Mouse (Mus musculus) limb, embryonic 11.5 days (tissue): ENCODE results near the gene Tex33. TPM values are rescaled to one million over a fixed set of nuclear protein-coding genes. Genes with fewer than 3 reads are reported as not detected.
A peak's percentile ranks its signal among the peaks of the same experiment; 100 is the strongest.

ENCODE experiments used
- ATAC-seq: fragments of 200-750 bp; cut with Nextera tagmentation; 2 replicates; pipeline ENCODE4 v1.8.0; 2017; ENCODE audit warnings: low read depth; ENCODE audit not compliant: insufficient number of reproducible peaks, low FRiP score, low TSS enrichment
- DNase-seq: peaks from one replicate; pipeline ENCODE4 v3.0.0-alpha.2; 2015; ENCODE audit warnings: low spot score
- H3K27ac ChIP-seq: fragments of 300-500 bp; sonication (generic); replicated peaks from 2 replicates; pipeline ENCODE4 v1.5.1; 2014; ENCODE audit warnings: low read depth, mild to moderate bottlenecking, low read length
- H3K27me3 ChIP-seq: fragments of 300-500 bp; sonication (generic); 2 replicates; pipeline ENCODE4 v1.6.1; 2014; ENCODE audit warnings: mild to moderate bottlenecking, low read length, mixed read lengths; ENCODE audit not compliant: control insufficient read depth, insufficient read depth
- H3K36me3 ChIP-seq: fragments of 300-500 bp; sonication (generic); 2 replicates; pipeline ENCODE4 v1.6.1; 2014; ENCODE audit warnings: mild to moderate bottlenecking, low read length, moderate library complexity, mixed read lengths; ENCODE audit not compliant: control insufficient read depth, insufficient read depth
- H3K4me1 ChIP-seq: fragments of 300-500 bp; sonication (generic); 2 replicates; pipeline ENCODE4 v1.6.1; 2014; ENCODE audit warnings: low read length, mixed read lengths; ENCODE audit not compliant: control insufficient read depth, insufficient read depth
- H3K4me2 ChIP-seq: fragments of 300-500 bp; sonication (generic); 2 replicates; pipeline ENCODE4 v1.6.1; 2014; ENCODE audit warnings: low read depth, mild to moderate bottlenecking, moderate library complexity; ENCODE audit not compliant: severe bottlenecking
- H3K4me3 ChIP-seq: fragments of 300-500 bp; sonication (generic); 2 replicates; pipeline ENCODE4 v1.5.1; 2014; ENCODE audit warnings: low read depth, low read length
- H3K9ac ChIP-seq: fragments of 300-500 bp; sonication (generic); 2 replicates; pipeline ENCODE4 v1.6.1; 2014; ENCODE audit warnings: mild to moderate bottlenecking, low read length
- H3K9me3 ChIP-seq: fragments of 300-500 bp; sonication (generic); 2 replicates; pipeline ENCODE4 v1.6.1; 2016; ENCODE audit warnings: low read length; ENCODE audit not compliant: control insufficient read depth
- WGBS: fragments of 180-500 bp; shearing (Covaris S2); extraction: QIAGEN DNeasy Blood & Tissue Kit; methylation state at CpG from one replicate; pipeline ENCODE4 v1.1.7; 2014; 5-methylcytosine and 5-hydroxymethylcytosine counted together
- polyA plus RNA-seq: library from polyadenylated mRNA; unstranded; fragments of >200 nt; fragmentation: Nextera tagmentation; extraction: Ambion mirVana; gene quantifications from 2 replicates; pipeline ENCODE4 v1.2.1, GENCODE M21; 2014

The Tex33 gene
- polyA plus RNA-seq, 1 experiment from 2014 or later: not detected

DNA sequence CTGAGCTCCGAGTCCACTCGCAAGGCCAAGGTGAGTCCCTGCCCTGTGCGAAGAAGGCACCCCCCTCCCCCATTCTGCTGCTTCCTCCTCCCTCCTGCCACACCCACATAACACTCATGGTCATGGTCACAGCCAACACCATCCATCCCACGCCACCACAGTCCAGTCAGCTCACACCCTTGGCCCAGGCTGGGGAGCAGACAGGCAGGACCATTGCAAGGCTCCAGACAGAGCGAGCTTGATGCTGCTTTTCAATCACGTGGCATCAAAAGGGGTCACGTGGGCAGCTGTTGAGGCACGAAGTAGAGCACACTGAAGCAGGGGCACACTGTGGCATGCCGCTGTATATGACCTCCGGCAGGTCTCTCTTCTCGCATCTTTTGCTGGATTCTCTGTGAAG lies 40.0 kb upstream of the Tex33 start:
- H3K9me3 ChIP-seq: no peaks in the 10 kb centered on the region
- H3K36me3 ChIP-seq: no peaks in the 10 kb centered on the region
- no peak for DNase-seq
- no peak overlapping the region for H3K4me3 ChIP-seq
- no peak for ATAC-seq
- H3K9ac ChIP-seq: no peak overlapping the region
- no peak overlapping the region for H3K4me2 ChIP-seq
- H3K27ac ChIP-seq: no peak overlapping the region
- peaks cover 19% of the 10 kb centered on the region for H3K4me1 ChIP-seq
- WGBS: 84% methylated on average over 11 of the region's 11 CpGs
- H3K27me3 ChIP-seq: no peaks in the 10 kb centered on the region

DNA sequence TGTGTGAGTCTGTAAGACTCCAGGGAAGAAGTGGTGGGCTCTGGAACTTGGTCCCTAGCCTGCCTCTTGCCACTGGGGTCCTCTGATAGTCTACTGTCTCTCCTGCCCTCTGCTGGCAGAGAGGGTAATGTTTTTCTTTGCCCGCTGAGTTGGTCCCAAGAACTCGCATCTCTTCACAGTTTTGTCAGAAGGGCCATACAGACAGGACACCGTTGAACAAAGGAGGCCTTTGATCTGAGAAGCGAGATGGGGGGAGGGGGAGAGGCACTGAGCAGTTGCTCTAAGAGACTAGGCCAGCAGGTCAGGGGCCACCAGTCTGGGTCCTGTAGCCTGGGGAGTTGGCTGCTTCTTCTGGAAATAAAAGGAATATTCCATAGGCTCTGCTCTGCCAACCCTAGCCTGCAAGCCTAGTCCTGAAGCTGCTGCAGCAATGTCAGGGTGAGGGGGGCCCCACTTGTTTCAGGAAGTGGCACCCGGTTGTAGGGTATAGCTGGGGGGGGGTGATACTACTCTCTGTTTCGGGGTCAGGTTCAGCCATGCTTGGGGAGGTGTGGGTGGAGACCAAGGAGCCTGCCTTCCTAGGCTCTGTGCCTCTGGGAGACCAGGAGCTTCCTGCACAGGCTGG lies 39.3 kb upstream of the Tex33 start:
- Histone ChIP-seq H3K4me3 (no peak overlapping the region), H3K4me2 (no peak overlapping the region), H3K9me3 (no peaks in the 10 kb centered on the region), H3K27ac (no peak overlapping the region), H3K9ac (no peak overlapping the region), H3K4me1 (peaks cover 19% of the 10 kb centered on the region), H3K36me3 (no peaks in the 10 kb centered on the region), H3K27me3 (no peaks in the 10 kb centered on the region)
- ATAC-seq: no peak
- 31% methylated on average over 6 of the region's 6 CpGs for WGBS
- peak; percentile 56 for DNase-seq

DNA sequence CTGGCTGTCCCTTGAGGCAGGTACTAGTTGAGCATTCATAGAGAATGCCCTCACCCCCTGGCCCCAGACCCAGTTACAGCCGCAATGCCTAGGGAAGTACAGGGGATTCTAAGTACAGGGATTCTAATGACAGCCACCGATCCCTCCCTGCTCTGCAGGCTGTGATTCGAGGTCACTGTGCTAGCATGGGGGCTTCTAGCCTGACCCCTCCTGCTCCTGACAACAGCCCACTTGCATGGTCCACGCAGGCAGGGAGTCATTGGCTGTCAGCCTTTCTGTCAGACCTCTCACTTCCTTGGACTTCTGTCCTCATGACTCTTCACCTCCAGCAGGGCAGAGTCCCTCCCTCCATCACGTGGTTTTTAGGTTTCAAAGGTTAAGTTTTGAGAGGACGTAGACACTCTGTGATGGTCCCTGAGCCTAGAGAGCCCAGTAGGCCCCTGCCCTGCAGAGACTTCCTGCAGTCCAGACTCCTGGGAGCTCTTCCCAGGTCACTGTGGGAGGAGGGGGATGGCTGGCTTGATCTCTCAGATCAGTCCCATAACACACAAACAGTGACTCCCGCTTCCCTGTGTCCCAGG lies 35.9 kb upstream of the Tex33 start:
- H3K9me3 ChIP-seq: no peaks in the 10 kb centered on the region
- H3K4me1 ChIP-seq: peaks cover 13% of the 10 kb centered on the region
- no peaks in the 10 kb centered on the region for H3K27me3 ChIP-seq
- 80% methylated on average over 7 of the region's 7 CpGs for WGBS
- H3K4me3 ChIP-seq: no peak overlapping the region
- no peaks in the 10 kb centered on the region for H3K36me3 ChIP-seq
- ATAC-seq: no peak
- DNase-seq: no peak
- H3K9ac ChIP-seq: no peak overlapping the region
- H3K27ac ChIP-seq: no peak overlapping the region
- H3K4me2 ChIP-seq: no peak overlapping the region

DNA sequence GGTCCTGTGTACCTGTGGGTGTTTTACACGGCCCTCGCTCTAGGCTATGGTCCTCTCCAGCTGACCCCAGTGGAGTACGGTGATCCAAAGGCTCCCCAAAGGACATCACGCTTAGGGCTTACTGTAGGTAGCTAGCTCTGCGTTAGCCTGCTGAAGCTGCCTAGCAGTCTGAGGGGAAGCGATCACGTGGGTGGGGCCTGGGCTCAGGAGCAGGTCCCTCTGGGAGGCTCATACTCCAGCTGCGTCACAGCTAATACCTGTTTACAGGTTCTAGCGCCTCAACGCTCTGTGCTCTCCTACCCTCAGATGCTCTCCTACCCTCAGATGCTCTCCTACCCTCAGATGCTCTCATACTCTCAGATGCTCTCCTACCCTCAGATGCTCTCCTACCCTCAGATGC lies 35.2 kb upstream of the Tex33 start:
- H3K4me2 ChIP-seq: no peak overlapping the region
- H3K9me3 ChIP-seq: no peaks in the 10 kb centered on the region
- no peaks in the 10 kb centered on the region for H3K27me3 ChIP-seq
- peaks cover 7% of the 10 kb centered on the region; the same call in 1 of the 2 replicates for H3K4me1 ChIP-seq
- no peak overlapping the region for H3K4me3 ChIP-seq
- no peak overlapping the region for H3K27ac ChIP-seq
- H3K9ac ChIP-seq: no peak overlapping the region
- H3K36me3 ChIP-seq: no peaks in the 10 kb centered on the region
- ATAC-seq (no peak), DNase-seq (no peak)
- WGBS: 83% methylated on average over 10 of the region's 10 CpGs

DNA sequence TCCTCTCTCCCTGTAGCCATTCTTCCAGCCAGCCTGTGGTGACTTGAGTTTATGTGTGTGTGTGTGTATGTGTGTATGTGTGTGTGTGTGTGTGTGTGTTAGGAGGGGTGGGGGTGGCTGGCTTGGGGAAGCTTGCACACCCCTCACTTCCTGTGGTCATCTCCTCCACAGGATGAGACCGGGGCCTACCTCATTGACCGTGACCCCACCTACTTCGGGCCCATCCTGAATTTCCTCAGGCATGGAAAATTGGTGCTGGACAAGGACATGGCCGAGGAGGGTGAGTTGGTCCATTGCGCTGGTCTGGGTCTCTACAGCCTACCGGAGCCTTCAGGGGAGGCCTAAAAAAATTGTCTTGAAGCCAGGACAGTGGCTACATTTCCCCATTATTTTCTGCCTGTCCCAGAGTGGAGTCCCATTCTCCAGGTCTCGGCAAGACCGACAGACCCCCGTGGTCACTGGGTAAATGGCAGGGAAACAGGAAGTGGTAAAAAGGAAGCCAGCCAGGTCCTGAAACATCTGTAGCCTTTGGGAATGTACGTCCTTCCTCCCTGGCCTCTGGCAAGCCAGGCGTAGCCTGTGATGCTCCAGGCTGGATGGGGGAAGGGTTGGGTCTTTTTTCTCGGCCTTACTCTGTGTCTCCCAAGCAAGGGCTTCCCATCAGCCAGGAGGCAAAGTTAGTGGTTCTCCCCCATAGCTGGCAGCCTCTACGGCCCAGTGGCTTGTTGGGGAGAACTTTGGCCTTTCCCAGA lies 34.3 kb upstream of the Tex33 start:
- ATAC-seq: no peak
- H3K27ac ChIP-seq: peak overlapping the region; percentile 30; the same call in 1 of the 2 replicates
- H3K4me2 ChIP-seq: peak overlapping the region; percentile 49; the same call in 1 of the 2 replicates
- H3K27me3 ChIP-seq: no peaks in the 10 kb centered on the region
- no peak overlapping the region; the same call in 1 of the 2 replicates for H3K9ac ChIP-seq
- H3K9me3 ChIP-seq: no peaks in the 10 kb centered on the region
- H3K4me3 ChIP-seq: no peak overlapping the region; the same call in 1 of the 2 replicates
- H3K4me1 ChIP-seq: peaks cover 7% of the 10 kb centered on the region; the same call in 1 of the 2 replicates
- no peak for DNase-seq
- 79% methylated on average over 13 of the region's 13 CpGs for WGBS
- no peaks in the 10 kb centered on the region for H3K36me3 ChIP-seq

DNA sequence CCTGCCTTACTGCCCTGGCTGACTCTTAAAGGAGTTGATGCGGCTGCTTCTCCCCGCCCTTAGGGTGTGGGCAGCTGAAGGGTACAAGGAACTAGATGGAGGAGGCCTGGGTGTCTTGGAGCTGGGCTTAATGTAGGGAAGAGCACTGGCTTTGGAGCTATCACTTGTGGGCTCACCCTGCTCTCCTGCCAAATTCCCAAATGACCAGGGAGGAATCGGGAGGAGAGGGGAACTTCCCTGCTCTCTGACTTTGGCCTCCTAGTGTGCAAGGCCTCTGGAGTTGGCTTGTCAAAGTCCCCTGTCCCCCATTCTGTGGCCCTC lies 33.4 kb upstream of the Tex33 start:
- Histone ChIP-seq H3K4me1 (peaks cover 7% of the 10 kb centered on the region; the same call in 1 of the 2 replicates), H3K4me3 (peak overlapping the region; percentile 66), H3K9ac (peak overlapping the region; percentile 52), H3K9me3 (no peaks in the 10 kb centered on the region), H3K27me3 (no peaks in the 10 kb centered on the region), H3K4me2 (peak overlapping the region; percentile 49), H3K27ac (no peak overlapping the region), H3K36me3 (no peaks in the 10 kb centered on the region)
- ATAC-seq: no peak
- WGBS: 13% methylated on average over 3 of the region's 3 CpGs
- DNase-seq: no peak

DNA sequence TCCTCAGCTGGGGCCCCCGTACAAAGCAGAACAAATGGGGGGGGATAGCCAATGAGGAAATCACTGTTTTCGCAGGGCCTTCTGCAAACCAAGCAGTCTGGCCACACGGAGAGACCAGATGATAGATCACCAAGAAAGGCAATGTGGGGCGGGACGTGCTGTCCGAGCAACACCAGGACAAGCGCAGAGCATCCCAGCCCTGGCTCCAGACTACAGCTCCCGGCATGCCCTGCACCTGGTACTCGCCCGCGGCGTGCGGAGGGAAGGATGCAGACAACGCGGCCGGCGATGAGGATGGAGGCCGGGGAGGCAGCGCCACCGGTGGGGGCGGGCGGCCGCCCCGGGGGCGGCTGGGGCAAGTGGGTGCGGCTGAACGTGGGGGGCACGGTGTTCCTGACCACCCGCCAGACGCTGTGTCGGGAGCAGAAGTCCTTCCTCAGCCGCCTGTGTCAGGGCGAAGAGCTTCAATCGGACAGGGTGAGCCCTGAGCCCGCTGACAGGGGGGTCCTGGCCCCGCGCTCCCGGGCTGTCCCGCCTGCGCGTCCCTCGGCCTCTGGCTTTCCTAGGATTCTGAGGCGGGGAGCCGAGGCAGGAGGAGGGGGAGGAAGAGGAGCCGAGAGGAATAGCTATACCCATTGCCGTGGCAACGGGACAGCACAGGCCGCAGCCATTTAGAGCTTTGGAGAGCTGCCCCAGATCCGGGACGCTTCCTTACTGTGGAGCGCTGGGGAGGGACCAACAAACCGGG lies 32.9 kb upstream of the Tex33 start, which contains the start of gene Kctd17:
Kctd17 (plus strand) TSS at position 174 of the 748 bp plus-strand sequence.
- ATAC-seq (peak; percentile 70), DNase-seq (peak; percentile 82)
- Histone ChIP-seq H3K4me1 (peaks cover 7% of the 10 kb centered on the region; the same call in 1 of the 2 replicates), H3K27ac (no peak within 1 kb of the TSS), H3K27me3 (no peaks in the 10 kb centered on the region), H3K4me3 (peak within 1 kb of the TSS; percentile 66), H3K36me3 (no peaks in the 10 kb centered on the region), H3K9me3 (no peaks in the 10 kb centered on the region), H3K4me2 (peak within 1 kb of the TSS; percentile 49), H3K9ac (peak within 1 kb of the TSS; percentile 52)
- WGBS: under 1% methylated on average over 51 of the region's 52 CpGs

DNA sequence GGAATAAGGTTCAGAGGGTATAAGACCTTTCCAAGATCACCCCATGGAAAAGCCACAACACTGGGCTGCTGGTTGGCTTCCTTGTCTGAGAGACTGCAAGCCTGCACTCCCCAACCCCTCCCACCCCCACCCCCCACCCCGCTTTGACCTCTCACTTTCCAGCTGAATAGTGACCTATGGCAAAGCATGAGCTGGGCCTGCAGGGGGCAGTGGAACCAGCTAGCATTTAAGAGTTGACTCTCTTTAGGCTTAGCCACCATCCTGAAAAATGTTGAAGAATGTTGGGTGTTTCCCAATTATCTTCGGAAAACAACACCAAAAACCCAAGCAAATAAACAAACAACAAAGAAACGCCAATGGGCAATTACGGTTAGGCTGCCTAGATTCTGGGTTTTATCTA lies 29.5 kb upstream of the Tex33 start:
- peaks cover 7% of the 10 kb centered on the region; the same call in 1 of the 2 replicates for H3K4me1 ChIP-seq
- no peak overlapping the region for H3K4me2 ChIP-seq
- H3K4me3 ChIP-seq: no peak overlapping the region
- no peaks in the 10 kb centered on the region for H3K9me3 ChIP-seq
- no peak overlapping the region for H3K27ac ChIP-seq
- no peak overlapping the region for H3K9ac ChIP-seq
- DNase-seq (no peak), ATAC-seq (no peak)
- WGBS: 59% methylated on average over 4 of the region's 4 CpGs
- H3K27me3 ChIP-seq: no peaks in the 10 kb centered on the region
- H3K36me3 ChIP-seq: no peaks in the 10 kb centered on the region
